Comparison of ENCODE assay signal across 8 mouse cellular contexts in the genomic region with DNA sequence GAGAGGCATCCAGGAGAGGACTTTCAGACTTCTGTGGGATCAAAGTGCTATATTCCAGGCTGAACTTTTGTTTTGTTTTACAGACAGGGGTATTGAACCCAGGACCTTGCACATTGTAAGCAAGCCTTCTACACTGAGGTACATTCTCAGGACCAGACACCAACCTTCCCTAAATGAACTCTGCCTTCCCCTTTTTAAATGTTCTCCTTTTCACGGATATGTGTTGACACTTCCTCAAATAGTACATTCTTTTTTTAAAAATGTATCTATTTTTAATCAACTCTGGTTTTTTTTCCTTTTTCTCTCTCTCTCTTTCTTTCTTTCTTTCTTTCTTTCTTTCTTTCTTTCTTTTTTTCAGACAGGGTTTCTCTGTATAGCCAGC. TPM values are rescaled to one million over a fixed set of nuclear protein-coding genes. Genes with fewer than 3 reads are reported as not detected.
DNase-seq lines count a peak whose midpoint lies in the region; ATAC-seq and TF ChIP-seq lines count a peak whose summit lies in the region.

No protein-coding gene starts in this region.

- DNase-seq in lung, embryonic 14.5 days, result no peak
- no peak for DNase-seq in lung, postnatal 36 days
- no peak for DNase-seq in ovary, adult 18-20 months (ENCODE audit: low spot score)
- DNase-seq in frontal cortex, postnatal 10 days (ENCODE audit: low spot score in 2 of 2), result no peak
- no peak for DNase-seq in layer of hippocampus, adult 8-10 months (ENCODE audit: low spot score in 2 of 2)

- H3K4me3 ChIP-seq in lung, embryonic 14.5 days (ENCODE audit: low read depth, low read length), result no peak overlapping the region
- no peak overlapping the region for H3K4me3 ChIP-seq in forebrain, embryonic 15.5 days
- no peak overlapping the region for H3K4me3 ChIP-seq in liver, embryonic 12.5 days
- no peak overlapping the region for H3K4me3 ChIP-seq in stomach, embryonic 14.5 days (ENCODE audit: low read depth, low read length)

- no peaks in the 10 kb centered on the region for H3K27me3 ChIP-seq in lung, embryonic 14.5 days (ENCODE audit: insufficient read depth, low read length)
- no peaks in the 10 kb centered on the region for H3K27me3 ChIP-seq in forebrain, embryonic 15.5 days
- 0 out of 2 replicates have a peak, but pooled peaks cover 3% of the 10 kb centered on the region for H3K27me3 ChIP-seq in liver, embryonic 12.5 days (replicated peaks)
- H3K27me3 ChIP-seq in stomach, embryonic 14.5 days (ENCODE audit: control insufficient read depth, insufficient read depth, low read length), result no peaks in the 10 kb centered on the region

- H3K9me3 ChIP-seq in lung, embryonic 14.5 days (ENCODE audit: low read depth, low read length), result no peaks in the 10 kb centered on the region
- no peaks in the 10 kb centered on the region for H3K9me3 ChIP-seq in forebrain, embryonic 15.5 days
- H3K9me3 ChIP-seq in liver, embryonic 12.5 days (replicated peaks), result no peaks in the 10 kb centered on the region
- H3K9me3 ChIP-seq in stomach, embryonic 14.5 days (ENCODE audit: control insufficient read depth, low read depth, low read length), result no peaks in the 10 kb centered on the region

- H3K4me2 ChIP-seq in lung, embryonic 14.5 days, result peak overlapping the region; percentile 53
- peak overlapping the region; percentile 29 for H3K4me2 ChIP-seq in forebrain, embryonic 15.5 days (replicated peaks)
- H3K4me2 ChIP-seq in liver, embryonic 12.5 days, result peak overlapping the region; percentile 48
- H3K4me2 ChIP-seq in stomach, embryonic 14.5 days (replicated peaks; ENCODE audit: low read depth, low read length), result peak overlapping the region; percentile 28

- H3K27ac ChIP-seq in lung, embryonic 14.5 days (ENCODE audit: low read depth), result no peak overlapping the region
- no peak overlapping the region for H3K27ac ChIP-seq in forebrain, embryonic 15.5 days (replicated peaks)
- H3K27ac ChIP-seq in liver, embryonic 12.5 days, result no peak overlapping the region
- H3K27ac ChIP-seq in stomach, embryonic 14.5 days (ENCODE audit: low read length), result no peak overlapping the region

- WGBS in lung, embryonic 14.5 days, result 35% methylated on average over 1 of the region's 1 CpGs
- 74% methylated on average over 1 of the region's 1 CpGs for WGBS in forebrain, embryonic 15.5 days
- WGBS in liver, embryonic 12.5 days (ENCODE audit: insufficient replicate concordance), result 16% methylated on average over 1 of the region's 1 CpGs
- WGBS in stomach, embryonic 14.5 days, result 68% methylated on average over 1 of the region's 1 CpGs

- H3K9ac ChIP-seq in lung, embryonic 14.5 days, result peak overlapping the region; percentile 6; the same call in 1 of the 2 replicates
- no peak overlapping the region for H3K9ac ChIP-seq in forebrain, embryonic 15.5 days (replicated peaks)
- no peak overlapping the region for H3K9ac ChIP-seq in liver, embryonic 12.5 days
- H3K9ac ChIP-seq in stomach, embryonic 14.5 days (replicated peaks; ENCODE audit: low read depth, low read length), result no peak overlapping the region

- ATAC-seq in lung, embryonic 14.5 days (ENCODE audit: insufficient read depth), result no peak
- ATAC-seq in forebrain, embryonic 15.5 days (replicated peaks), result no peak
- ATAC-seq in liver, embryonic 12.5 days, result no peak
- ATAC-seq in stomach, embryonic 14.5 days (ENCODE audit: insufficient number of reproducible peaks, insufficient read depth, low FRiP score, low read depth), result no peak

- H3K4me1 ChIP-seq in lung, embryonic 14.5 days (ENCODE audit: insufficient read depth), result peaks cover 7% of the 10 kb centered on the region; the same call in 1 of the 2 replicates
- H3K4me1 ChIP-seq in forebrain, embryonic 15.5 days, result peaks cover 11% of the 10 kb centered on the region
- H3K4me1 ChIP-seq in liver, embryonic 12.5 days, result peaks cover 12% of the 10 kb centered on the region
- H3K4me1 ChIP-seq in stomach, embryonic 14.5 days (ENCODE audit: control insufficient read depth, insufficient read depth, low read length), result 0 out of 2 replicates have a peak, but pooled peaks cover 10% of the 10 kb centered on the region

- H3K36me3 ChIP-seq in lung, embryonic 14.5 days (ENCODE audit: insufficient read depth), result no peaks in the 10 kb centered on the region
- H3K36me3 ChIP-seq in forebrain, embryonic 15.5 days, result no peaks in the 10 kb centered on the region
- no peaks in the 10 kb centered on the region for H3K36me3 ChIP-seq in liver, embryonic 12.5 days
- H3K36me3 ChIP-seq in stomach, embryonic 14.5 days (ENCODE audit: control insufficient read depth, insufficient read depth, low read length), result no peaks in the 10 kb centered on the region

- TF ChIP-seq CTCF in lung, embryonic 14.5 days (IDR thresholded peaks at IDR 0.05; ENCODE audit: low read depth), result no peak

RNA-seq across cellular contexts. Expression of a gene that starts 32.1 kb away (rescaled TPM):
- polyA plus RNA-seq in lung, embryonic 14.5 days (2014; fragmentation: Nextera tagmentation; extraction: Ambion mirVana), result 35.5 and 39.9 TPM in 2 replicates
- polyA plus RNA-seq in forebrain, embryonic 15.5 days (2015; fragmentation: Nextera tagmentation; extraction: Ambion mirVana), result 109 and 110 TPM in 2 replicates
- 24.1 and 24.3 TPM in 2 replicates for polyA plus RNA-seq in liver, embryonic 12.5 days (2016; fragmentation: Nextera tagmentation; extraction: Ambion mirVana)
- polyA plus RNA-seq in stomach, embryonic 14.5 days (2014; fragmentation: Nextera tagmentation; extraction: Ambion mirVana), result 42.4 and 43.0 TPM in 2 replicates
- total RNA-seq in layer of hippocampus, adult 8-10 months (2022), result 100 to 1,000 TPM; 154 to 203 (median 181) TPM

RNA-seq across cellular contexts. Expression of a gene that starts 40.3 kb away (rescaled TPM):
- 1.5 and 1.8 TPM in 2 replicates for polyA plus RNA-seq in lung, embryonic 14.5 days (2014; fragmentation: Nextera tagmentation; extraction: Ambion mirVana)
- 7.1 and 8.4 TPM in 2 replicates for polyA plus RNA-seq in forebrain, embryonic 15.5 days (2015; fragmentation: Nextera tagmentation; extraction: Ambion mirVana)
- polyA plus RNA-seq in liver, embryonic 12.5 days (2016; fragmentation: Nextera tagmentation; extraction: Ambion mirVana), result 1.5 and 1.6 TPM in 2 replicates
- 2.4 and 2.5 TPM in 2 replicates for polyA plus RNA-seq in stomach, embryonic 14.5 days (2014; fragmentation: Nextera tagmentation; extraction: Ambion mirVana)
- total RNA-seq in layer of hippocampus, adult 8-10 months (2022), result 1 to 10 TPM; 2.8 to 6.0 (median 4.7) TPM
